ENCODE assay signal across 20 mouse cellular contexts in genomic region chr14:76979569-76979968, GRCm38 (mm10). TPM values are rescaled to one million over a fixed set of nuclear protein-coding genes. Genes with fewer than 3 reads are reported as not detected.
DNase-seq lines count a peak whose midpoint lies in the region; ATAC-seq and TF ChIP-seq lines count a peak whose summit lies in the region.
"Had no signal": no experiment of that assay in that cellular context is flagged by ENCODE, and none has a peak within 500 bp of the region (broad histone marks: within the 10 kb centered on the region; RNA-seq: fewer than 3 reads in every experiment).

No protein-coding gene starts in this region.

- no peak for TF ChIP-seq CTCF in stomach, postnatal 0 days (IDR thresholded peaks at IDR 0.05; ENCODE audit: low read depth)
- no peak for TF ChIP-seq CTCF in hindbrain, postnatal 0 days (IDR thresholded peaks at IDR 0.05; ENCODE audit: low read depth)

- no peaks in the 10 kb centered on the region for H3K36me3 ChIP-seq in stomach, embryonic 15.5 days
- no peaks in the 10 kb centered on the region for H3K36me3 ChIP-seq in stomach, postnatal 0 days (ENCODE audit: control insufficient read depth, insufficient read depth, low read length)
- H3K36me3 ChIP-seq in embryonic facial prominence, embryonic 14.5 days (ENCODE audit: control insufficient read depth, insufficient read depth, low read length) = no peaks in the 10 kb centered on the region
- H3K36me3 ChIP-seq in limb, embryonic 13.5 days = no peaks in the 10 kb centered on the region
- no peaks in the 10 kb centered on the region for H3K36me3 ChIP-seq in hindbrain, postnatal 0 days (ENCODE audit: insufficient read depth, low read length)
- H3K36me3 ChIP-seq in kidney, embryonic 14.5 days (ENCODE audit: control insufficient read depth, insufficient read depth, low read length) = no peaks in the 10 kb centered on the region
- H3K36me3 ChIP-seq: forebrain, embryonic 10.5 days; G1E; heart, embryonic 12.5 days had no signal

- no peaks in the 10 kb centered on the region for H3K9me3 ChIP-seq in stomach, embryonic 15.5 days
- H3K9me3 ChIP-seq in stomach, postnatal 0 days (ENCODE audit: control insufficient read depth, low read length) = no peaks in the 10 kb centered on the region
- H3K9me3 ChIP-seq in embryonic facial prominence, embryonic 14.5 days (ENCODE audit: control insufficient read depth, low read length) = no peaks in the 10 kb centered on the region
- H3K9me3 ChIP-seq in limb, embryonic 13.5 days = no peaks in the 10 kb centered on the region
- H3K9me3 ChIP-seq in hindbrain, postnatal 0 days (ENCODE audit: low read length) = no peaks in the 10 kb centered on the region
- no peaks in the 10 kb centered on the region for H3K9me3 ChIP-seq in kidney, embryonic 14.5 days (ENCODE audit: control insufficient read depth, low read length)
- H3K9me3 ChIP-seq: forebrain, embryonic 10.5 days; heart, embryonic 12.5 days had no signal

- no peak for ATAC-seq in stomach, embryonic 15.5 days (ENCODE audit: insufficient read depth, low FRiP score, low read depth)
- no peak for ATAC-seq in stomach, postnatal 0 days (ENCODE audit: low FRiP score, low TSS enrichment)
- peak; percentile 86 for ATAC-seq in embryonic facial prominence, embryonic 14.5 days (ENCODE audit: low read depth)
- ATAC-seq in limb, embryonic 13.5 days (ENCODE audit: low FRiP score, low read depth) = peak; percentile 89
- no peak for ATAC-seq in hindbrain, postnatal 0 days
- ATAC-seq in kidney, embryonic 14.5 days (ENCODE audit: low FRiP score, low TSS enrichment) = no peak
- ATAC-seq: CD4-positive, CD25-positive, alpha-beta regulatory T cell, adult 4 months; forebrain, embryonic 14.5 days; hindbrain, embryonic 16.5 days had no signal

- H3K4me1 ChIP-seq in stomach, embryonic 15.5 days = no peaks in the 10 kb centered on the region
- no peaks in the 10 kb centered on the region for H3K4me1 ChIP-seq in stomach, postnatal 0 days (replicated peaks; ENCODE audit: control insufficient read depth, insufficient read depth)
- H3K4me1 ChIP-seq in embryonic facial prominence, embryonic 14.5 days (ENCODE audit: control insufficient read depth, insufficient read depth, low read length) = peaks cover 14% of the 10 kb centered on the region
- H3K4me1 ChIP-seq in limb, embryonic 13.5 days = peaks cover 44% of the 10 kb centered on the region
- peaks cover 6% of the 10 kb centered on the region; the same call in 1 of the 2 replicates for H3K4me1 ChIP-seq in hindbrain, postnatal 0 days (ENCODE audit: insufficient read depth, low read length)
- H3K4me1 ChIP-seq in kidney, embryonic 14.5 days (ENCODE audit: control insufficient read depth, insufficient read depth, low read length) = no peaks in the 10 kb centered on the region
- H3K4me1 ChIP-seq: heart, embryonic 12.5 days had no signal

- TF ChIP-seq EP300 in stomach, postnatal 0 days (optimal IDR thresholded peaks at IDR 0.05) = no peak

- 0 out of 2 replicates have a peak overlapping the region, but pooled peaks have one; percentile 11 for H3K27ac ChIP-seq in stomach, embryonic 15.5 days
- no peak overlapping the region for H3K27ac ChIP-seq in stomach, postnatal 0 days (replicated peaks)
- H3K27ac ChIP-seq in embryonic facial prominence, embryonic 14.5 days (replicated peaks; ENCODE audit: low read depth, low read length) = peak overlapping the region; percentile 69
- H3K27ac ChIP-seq in limb, embryonic 13.5 days = peak overlapping the region; percentile 78
- H3K27ac ChIP-seq in hindbrain, postnatal 0 days = no peak overlapping the region
- no peak overlapping the region for H3K27ac ChIP-seq in kidney, embryonic 14.5 days (ENCODE audit: low read depth, low read length)
- H3K27ac ChIP-seq: forebrain, embryonic 10.5 days; gastrocnemius, adult 2 months had no signal

- 49% methylated on average over 9 of the region's 9 CpGs for WGBS in stomach, embryonic 15.5 days
- WGBS in stomach, postnatal 0 days = 44% methylated on average over 9 of the region's 9 CpGs
- WGBS in embryonic facial prominence, embryonic 14.5 days = 40% methylated on average over 9 of the region's 9 CpGs
- WGBS in limb, embryonic 13.5 days = 47% methylated on average over 9 of the region's 9 CpGs
- WGBS in hindbrain, postnatal 0 days = 62% methylated on average over 9 of the region's 9 CpGs
- 61% methylated on average over 9 of the region's 9 CpGs for WGBS in kidney, embryonic 14.5 days

- DNase-seq in stomach, postnatal 0 days (ENCODE audit: low spot score) = no peak
- peak; percentile 83 for DNase-seq in embryonic facial prominence, embryonic 14.5 days (ENCODE audit: low spot score)
- no peak for DNase-seq in adipocyte (ENCODE audit: low spot score)
- DNase-seq in hindbrain, postnatal 0 days (ENCODE audit: low spot score) = no peak
- DNase-seq: adrenal gland, postnatal 14 days; B cell, adult 2 months; cerebellum, adult 11-12 months; cerebellum, adult 9-10 months; cerebellum, postnatal 25 days; gastrocnemius, adult 2 months; gastrocnemius, postnatal 25 days had no signal

- H3K27me3 ChIP-seq in stomach, embryonic 15.5 days (replicated peaks) = no peaks in the 10 kb centered on the region
- no peaks in the 10 kb centered on the region for H3K27me3 ChIP-seq in stomach, postnatal 0 days (ENCODE audit: control insufficient read depth, insufficient read depth, low read length)
- H3K27me3 ChIP-seq in embryonic facial prominence, embryonic 14.5 days (replicated peaks; ENCODE audit: control insufficient read depth, insufficient read depth, low read length) = no peaks in the 10 kb centered on the region
- H3K27me3 ChIP-seq in limb, embryonic 13.5 days = no peaks in the 10 kb centered on the region
- no peaks in the 10 kb centered on the region for H3K27me3 ChIP-seq in hindbrain, postnatal 0 days (ENCODE audit: insufficient read depth, low read length)
- no peaks in the 10 kb centered on the region for H3K27me3 ChIP-seq in kidney, embryonic 14.5 days (ENCODE audit: control insufficient read depth, insufficient read depth, low read length)
- H3K27me3 ChIP-seq: heart, embryonic 12.5 days had no signal

- H3K9ac ChIP-seq in stomach, embryonic 15.5 days = no peak overlapping the region
- H3K9ac ChIP-seq in stomach, postnatal 0 days (ENCODE audit: low read length) = no peak overlapping the region
- H3K9ac ChIP-seq in embryonic facial prominence, embryonic 14.5 days (ENCODE audit: low read depth, low read length) = no peak overlapping the region
- no peak overlapping the region for H3K9ac ChIP-seq in limb, embryonic 13.5 days
- no peak overlapping the region for H3K9ac ChIP-seq in hindbrain, postnatal 0 days (replicated peaks; ENCODE audit: low read length)
- H3K9ac ChIP-seq in kidney, embryonic 14.5 days (ENCODE audit: low read depth, low read length) = no peak overlapping the region
- H3K9ac ChIP-seq: heart, embryonic 12.5 days had no signal

- H3K4me2 ChIP-seq in stomach, embryonic 15.5 days = no peak overlapping the region
- no peak overlapping the region for H3K4me2 ChIP-seq in stomach, postnatal 0 days (replicated peaks; ENCODE audit: low read depth)
- no peak overlapping the region for H3K4me2 ChIP-seq in embryonic facial prominence, embryonic 14.5 days (ENCODE audit: low read depth, low read length)
- no peak overlapping the region for H3K4me2 ChIP-seq in limb, embryonic 13.5 days (replicated peaks)
- no peak overlapping the region for H3K4me2 ChIP-seq in hindbrain, postnatal 0 days (ENCODE audit: low read depth, low read length)
- no peak overlapping the region for H3K4me2 ChIP-seq in kidney, embryonic 14.5 days (replicated peaks; ENCODE audit: low read depth, low read length)
- H3K4me2 ChIP-seq: heart, embryonic 12.5 days had no signal

- no peak overlapping the region for H3K4me3 ChIP-seq in stomach, embryonic 15.5 days (replicated peaks)
- no peak overlapping the region for H3K4me3 ChIP-seq in stomach, postnatal 0 days (ENCODE audit: low read depth, low read length)
- no peak overlapping the region for H3K4me3 ChIP-seq in embryonic facial prominence, embryonic 14.5 days (ENCODE audit: low read depth, low read length)
- H3K4me3 ChIP-seq in limb, embryonic 13.5 days = no peak overlapping the region
- H3K4me3 ChIP-seq in hindbrain, postnatal 0 days (ENCODE audit: low read length) = no peak overlapping the region
- no peak overlapping the region for H3K4me3 ChIP-seq in kidney, embryonic 14.5 days (ENCODE audit: low read length)
- H3K4me3 ChIP-seq: forebrain, embryonic 10.5 days; gastrocnemius, adult 2 months; heart, embryonic 12.5 days had no signal

RNA-seq across cellular contexts. Expression of gene Ccdc122, which starts 57.0 kb away (rescaled TPM):
- polyA plus RNA-seq in stomach, embryonic 15.5 days (2015; fragmentation: Nextera tagmentation; extraction: Ambion mirVana) = 3.1 and 3.7 TPM in 2 replicates
- 7.9 and 9.2 TPM in 2 replicates for polyA plus RNA-seq in stomach, postnatal 0 days (2015; fragmentation: Nextera tagmentation; extraction: Ambion mirVana)
- polyA plus RNA-seq in embryonic facial prominence, embryonic 14.5 days (2014; fragmentation: Nextera tagmentation; extraction: Ambion mirVana) = 4.0 and 4.4 TPM in 2 replicates
- 2.6 and 2.8 TPM in 2 replicates for polyA plus RNA-seq in limb, embryonic 13.5 days (2015; fragmentation: Nextera tagmentation; extraction: Ambion mirVana)
- total RNA-seq in hindbrain, postnatal 0 days (2014; rRNA removed) = 1.7 and 3.5 TPM in 2 replicates
- 2.6 and 2.8 TPM in 2 replicates for polyA plus RNA-seq in hindbrain, postnatal 0 days (2015; fragmentation: Nextera tagmentation; extraction: Ambion mirVana)
- polyA plus RNA-seq in kidney, embryonic 14.5 days (2014; fragmentation: Nextera tagmentation; extraction: Ambion mirVana) = 1.7 and 1.8 TPM in 2 replicates
- total RNA-seq: G1E had no signal
- polyA plus RNA-seq: G1E had no signal

RNA-seq across cellular contexts. Expression of gene Lacc1, which starts 57.1 kb away (rescaled TPM):
- 8.5 and 9.0 TPM in 2 replicates for polyA plus RNA-seq in stomach, embryonic 15.5 days (2015; fragmentation: Nextera tagmentation; extraction: Ambion mirVana)
- polyA plus RNA-seq in stomach, postnatal 0 days (2015; fragmentation: Nextera tagmentation; extraction: Ambion mirVana) = 7.7 and 8.5 TPM in 2 replicates
- 11.5 and 12.3 TPM in 2 replicates for polyA plus RNA-seq in embryonic facial prominence, embryonic 14.5 days (2014; fragmentation: Nextera tagmentation; extraction: Ambion mirVana)
- 7.4 and 7.7 TPM in 2 replicates for polyA plus RNA-seq in limb, embryonic 13.5 days (2015; fragmentation: Nextera tagmentation; extraction: Ambion mirVana)
- total RNA-seq in hindbrain, postnatal 0 days (2014; rRNA removed) = 1.5 and 3.6 TPM in 2 replicates
- polyA plus RNA-seq in hindbrain, postnatal 0 days (2015; fragmentation: Nextera tagmentation; extraction: Ambion mirVana) = 3.2 and 3.4 TPM in 2 replicates
- polyA plus RNA-seq in kidney, embryonic 14.5 days (2014; fragmentation: Nextera tagmentation; extraction: Ambion mirVana) = 6.5 and 7.5 TPM in 2 replicates
- total RNA-seq: G1E had no signal
- polyA plus RNA-seq: G1E had no signal

Comparison
In these comparisons a context has a peak if more than half of its experiments do, and no peak if none do; other contexts are left out.
1. H3K27ac ChIP-seq: peak in stomach, embryonic 15.5 days (single experiment), embryonic facial prominence, embryonic 14.5 days (single experiment) and limb, embryonic 13.5 days (single experiment); none in stomach, postnatal 0 days (single experiment), hindbrain, postnatal 0 days (single experiment) and kidney, embryonic 14.5 days (single experiment).
2. ATAC-seq: peak in embryonic facial prominence, embryonic 14.5 days (single experiment) and limb, embryonic 13.5 days (single experiment); none in stomach, embryonic 15.5 days (single experiment), stomach, postnatal 0 days (single experiment), hindbrain, postnatal 0 days (single experiment) and kidney, embryonic 14.5 days (single experiment).